Mouse (Mus musculus): ENCODE data around the gene Cts8. TPM values are rescaled to one million over a fixed set of nuclear protein-coding genes. Genes with fewer than 3 reads are reported as not detected.

Cts8 gene
- total RNA-seq (2021): not detected

GRCm38 (mm10) chr13:61255258-61255657 is at the start of gene Cts8:
TSS of gene Cts8 (minus strand) at chr13:61255358.
- DNase-seq (ENCODE audit: low spot score in 2 of 2): no peak
- intact Hi-C loops (cut with DNase I): no loop called here

- DNase-seq (ENCODE audit: low spot score in 2 of 2): no peak
- intact Hi-C loops (cut with DNase I): no loop called here
Measured at GRCm38 (mm10) chr13:61288739-61289138, 33.6 kb upstream of the Cts8 start, which contains the start of gene Gm49398. TSS of gene Gm49398 (minus strand) at chr13:61288839.

- intact Hi-C loops (cut with DNase I): loop anchor here (2.0 kb wide), 1 partner anchor 483 kb away; no protein-coding TSS in a partner anchor
- DNase-seq (ENCODE audit: low spot score in 2 of 2): peak; percentile 22 to 27
Measured at GRCm38 (mm10) chr13:61241076-61241947, 13.8 kb downstream of the Cts8 start.

GRCm38 (mm10) chr13:61203310-61203709 is 51.8 kb downstream of the Cts8 start, which contains the start of gene Cts6:
TSS of gene Cts6 (minus strand) at chr13:61203410.
- intact Hi-C loops (cut with DNase I): no loop called here
- DNase-seq (ENCODE audit: low spot score in 2 of 2): no peak

Other genes starting within 250 kb of the Cts8 start
- not detected for gene Ctsj, start 249.4 kb downstream of the Cts8 start, total RNA-seq (2021)
- not detected for gene Ctsq, start 214.7 kb downstream of the Cts8 start, total RNA-seq (2021)
- not detected for gene Ctsr, start 91.1 kb downstream of the Cts8 start, total RNA-seq (2021)
- not detected for gene Cts6, start 51.9 kb downstream of the Cts8 start, total RNA-seq (2021)
- gene Gm49398, start 33.5 kb upstream of the Cts8 start, total RNA-seq (2021): not detected
- gene Cts7, start 102.8 kb upstream of the Cts8 start, total RNA-seq (2021): not detected

Data from left cerebral cortex, postnatal 25 days (tissue).